Mouse (Mus musculus) hindbrain, embryonic 11.5 days (tissue): ENCODE results near the gene Prelid1. TPM values are rescaled to one million over a fixed set of nuclear protein-coding genes. Genes with fewer than 3 reads are reported as not detected.

ENCODE experiments used
- ATAC-seq: fragments of 200-750 bp; cut with Nextera tagmentation; 2 replicates; pipeline ENCODE4 v1.8.0; 2017; ENCODE audit warnings: mild to moderate bottlenecking, moderate TSS enrichment, moderate library complexity; ENCODE audit not compliant: low FRiP score
- DNase-seq: peaks from one replicate; pipeline ENCODE4 v3.0.0-alpha.2; 2015; ENCODE audit warnings: low spot score
- H3K27ac ChIP-seq: fragments of 300-500 bp; sonication (generic); 2 replicates; pipeline ENCODE4 v1.5.1; 2014; ENCODE audit warnings: mild to moderate bottlenecking, low read depth, low read length
- H3K27me3 ChIP-seq: fragments of 300-500 bp; sonication (generic); 2 replicates; pipeline ENCODE4 v1.6.1; 2014; ENCODE audit warnings: mild to moderate bottlenecking, low read length, moderate library complexity, mixed read lengths; ENCODE audit not compliant: control insufficient read depth, insufficient read depth
- H3K36me3 ChIP-seq: fragments of 300-500 bp; sonication (generic); 2 replicates; pipeline ENCODE4 v1.6.1; 2014; ENCODE audit warnings: mild to moderate bottlenecking, low read length, moderate library complexity, mixed read lengths; ENCODE audit not compliant: control insufficient read depth, insufficient read depth
- H3K4me1 ChIP-seq: fragments of 300-500 bp; sonication (generic); replicated peaks from 2 replicates; pipeline ENCODE4 v1.6.1; 2014; ENCODE audit warnings: low read length, mixed read lengths; ENCODE audit not compliant: control insufficient read depth, insufficient read depth
- H3K4me2 ChIP-seq: fragments of 300-500 bp; sonication (generic); replicated peaks from 2 replicates; pipeline ENCODE4 v1.6.1; 2014; ENCODE audit warnings: mild to moderate bottlenecking, low read depth, low read length
- H3K4me3 ChIP-seq: fragments of 300-500 bp; sonication (generic); 2 replicates; pipeline ENCODE4 v1.5.1; 2014; ENCODE audit warnings: low read depth, low read length
- H3K9ac ChIP-seq: fragments of 300-500 bp; sonication (generic); 2 replicates; pipeline ENCODE4 v1.6.1; 2014; ENCODE audit warnings: low read depth, low read length
- H3K9me3 ChIP-seq: fragments of 300-500 bp; sonication (generic); 2 replicates; pipeline ENCODE4 v1.6.1; 2016; ENCODE audit warnings: low read length; ENCODE audit not compliant: control insufficient read depth
- WGBS: fragments of 180-500 bp; shearing (Covaris S2); extraction: QIAGEN DNeasy Blood & Tissue Kit; methylation state at CpG from one replicate; pipeline ENCODE4 v1.1.7; 2014; 5-methylcytosine and 5-hydroxymethylcytosine counted together
- polyA plus RNA-seq: library from polyadenylated mRNA; unstranded; fragments of >200 nt; fragmentation: Nextera tagmentation; extraction: Ambion mirVana; gene quantifications from 2 replicates; pipeline ENCODE4 v1.2.1, GENCODE M21; 2014

Gene Prelid1
- polyA plus RNA-seq, 1 experiment from 2014 or later = 450 TPM

DNA sequence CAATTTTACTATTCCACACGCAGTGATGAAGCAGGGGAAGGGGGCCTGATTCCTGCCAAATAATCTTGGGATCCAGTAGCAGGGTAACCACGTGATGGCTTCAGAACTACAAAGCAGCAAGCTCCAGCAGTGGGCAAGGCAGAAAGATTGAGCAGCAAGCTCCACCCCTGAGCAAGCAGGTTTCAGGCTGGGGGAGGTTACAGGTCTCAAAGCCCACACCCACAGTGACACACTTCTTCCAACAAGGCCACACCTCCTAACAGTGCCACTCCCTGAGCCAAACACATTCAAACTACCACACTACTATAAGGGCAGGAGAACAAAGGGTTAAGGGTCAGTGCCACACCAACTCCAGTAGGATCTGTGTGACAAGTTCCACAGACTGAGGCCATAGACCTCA, 19.0 kb downstream of the Prelid1 start:
- ATAC-seq (no peak), DNase-seq (no peak)
- no peaks in the 10 kb centered on the region for H3K9me3 ChIP-seq
- H3K36me3 ChIP-seq = 0 out of 2 replicates have a peak, but pooled peaks cover 3% of the 10 kb centered on the region
- H3K9ac ChIP-seq = no peak overlapping the region
- no peaks in the 10 kb centered on the region; the same call in 1 of the 2 replicates for H3K27me3 ChIP-seq
- 42% methylated on average over 2 of the region's 2 CpGs for WGBS
- no peaks in the 10 kb centered on the region for H3K4me1 ChIP-seq
- no peak overlapping the region for H3K4me3 ChIP-seq
- H3K4me2 ChIP-seq = no peak overlapping the region
- H3K27ac ChIP-seq = no peak overlapping the region

DNA sequence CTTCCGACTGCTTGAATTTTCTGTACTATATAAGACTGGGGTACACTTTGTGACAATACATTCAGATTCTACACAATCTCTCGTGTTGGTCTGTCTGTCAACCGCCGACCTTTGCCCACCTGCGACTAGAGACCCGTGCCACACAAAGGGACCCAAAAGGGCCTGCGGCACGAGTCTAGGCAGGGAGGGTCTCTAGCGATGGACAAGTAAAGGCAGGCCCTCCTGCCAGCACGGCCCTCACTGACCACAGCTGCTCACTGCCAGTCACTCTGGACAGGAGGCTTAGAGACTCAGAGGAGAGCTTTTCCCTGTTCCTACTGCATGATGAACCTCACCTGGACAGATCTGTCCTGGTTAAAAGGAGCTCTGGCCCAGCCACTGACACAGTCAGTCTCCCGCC, 22.2 kb downstream of the Prelid1 start:
- DNase-seq (no peak), ATAC-seq (no peak)
- 41% methylated on average over 11 of the region's 11 CpGs for WGBS
- H3K4me3 ChIP-seq = no peak overlapping the region
- H3K27ac ChIP-seq = no peak overlapping the region
- no peak overlapping the region for H3K9ac ChIP-seq
- no peaks in the 10 kb centered on the region for H3K9me3 ChIP-seq
- no peaks in the 10 kb centered on the region; the same call in 1 of the 2 replicates for H3K27me3 ChIP-seq
- peaks cover 13% of the 10 kb centered on the region for H3K36me3 ChIP-seq
- no peaks in the 10 kb centered on the region for H3K4me1 ChIP-seq
- no peak overlapping the region for H3K4me2 ChIP-seq

DNA sequence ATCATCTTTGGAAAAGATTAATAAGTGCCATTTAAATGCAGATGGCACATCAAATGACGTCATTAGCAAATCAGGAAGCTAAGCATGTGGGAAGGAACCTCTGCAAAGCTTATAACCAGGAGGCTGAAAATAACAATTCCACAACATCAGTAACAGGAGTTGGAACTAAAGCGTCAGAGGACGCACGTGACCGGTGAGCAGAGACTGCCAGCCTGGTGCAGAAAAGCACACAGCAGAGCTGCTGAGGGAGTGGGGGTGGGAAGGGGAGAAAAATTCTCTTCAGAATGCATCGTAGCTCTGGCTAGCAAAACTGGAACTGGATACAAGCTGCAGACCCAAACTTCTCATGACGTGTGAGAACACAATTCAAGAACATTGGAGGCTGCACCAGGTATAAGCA, 24.0 kb downstream of the Prelid1 start:
- Histone ChIP-seq H3K4me1 (no peaks in the 10 kb centered on the region), H3K27ac (no peak overlapping the region), H3K9ac (no peak overlapping the region), H3K9me3 (no peaks in the 10 kb centered on the region), H3K4me3 (no peak overlapping the region), H3K27me3 (no peaks in the 10 kb centered on the region; the same call in 1 of the 2 replicates), H3K4me2 (no peak overlapping the region), H3K36me3 (peaks cover 22% of the 10 kb centered on the region)
- ATAC-seq (no peak), DNase-seq (no peak)
- 88% methylated on average over 7 of the region's 7 CpGs for WGBS

DNA sequence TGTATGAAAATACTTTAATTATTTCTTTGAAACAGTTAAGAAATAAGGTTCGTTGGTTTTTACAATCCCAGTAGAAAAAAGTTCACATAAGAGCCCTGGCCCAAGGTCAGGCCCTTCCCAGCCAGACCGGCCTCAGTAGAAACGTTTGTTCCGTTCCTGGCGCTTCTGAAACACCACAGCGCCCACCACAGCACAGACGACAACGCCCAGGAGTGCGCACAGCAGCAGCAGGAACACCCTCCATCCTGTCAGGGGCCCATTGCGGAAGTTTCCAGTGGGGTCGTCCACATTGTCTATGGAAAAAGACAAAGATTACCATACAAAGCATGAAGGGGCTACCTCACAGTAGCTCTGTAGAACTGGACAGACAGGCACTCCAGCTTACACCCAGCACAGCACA, 26.4 kb downstream of the Prelid1 start:
- no peak for DNase-seq
- Histone ChIP-seq H3K4me2 (no peak overlapping the region), H3K27ac (no peak overlapping the region), H3K36me3 (peaks cover 30% of the 10 kb centered on the region), H3K9me3 (no peaks in the 10 kb centered on the region), H3K4me3 (no peak overlapping the region), H3K9ac (no peak overlapping the region), H3K4me1 (no peaks in the 10 kb centered on the region), H3K27me3 (no peaks in the 10 kb centered on the region; the same call in 1 of the 2 replicates)
- WGBS = 90% methylated on average over 11 of the region's 11 CpGs
- ATAC-seq = no peak

DNA sequence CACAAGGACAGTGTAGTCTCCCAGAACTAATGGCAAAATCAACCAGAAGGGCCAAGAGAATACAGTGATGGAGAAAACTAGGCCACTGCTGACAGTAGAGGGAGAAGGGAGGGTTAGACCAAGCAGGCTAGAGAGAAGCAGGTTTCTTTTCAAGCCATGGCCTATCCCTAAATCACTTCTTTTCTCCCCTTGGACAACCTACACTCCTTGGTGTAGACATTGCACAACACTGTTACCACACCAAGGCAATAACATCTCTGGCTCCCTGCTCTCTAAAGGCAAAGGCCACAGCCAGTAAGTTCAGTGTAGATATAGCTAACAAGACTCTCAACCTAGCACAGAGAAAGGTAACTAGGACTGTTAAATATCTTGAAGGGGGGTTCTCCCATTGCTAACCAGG, 40.8 kb downstream of the Prelid1 start:
- no peaks in the 10 kb centered on the region for H3K9me3 ChIP-seq
- no peaks in the 10 kb centered on the region for H3K36me3 ChIP-seq
- no peak overlapping the region for H3K27ac ChIP-seq
- peak overlapping the region; percentile 65 for H3K4me2 ChIP-seq
- DNase-seq = no peak
- ATAC-seq = no peak
- H3K4me3 ChIP-seq = peak overlapping the region; percentile 97
- H3K4me1 ChIP-seq = no peaks in the 10 kb centered on the region; the same call in 1 of the 2 replicates
- H3K27me3 ChIP-seq = no peaks in the 10 kb centered on the region
- peak overlapping the region; percentile 28; the same call in 1 of the 2 replicates for H3K9ac ChIP-seq

DNA sequence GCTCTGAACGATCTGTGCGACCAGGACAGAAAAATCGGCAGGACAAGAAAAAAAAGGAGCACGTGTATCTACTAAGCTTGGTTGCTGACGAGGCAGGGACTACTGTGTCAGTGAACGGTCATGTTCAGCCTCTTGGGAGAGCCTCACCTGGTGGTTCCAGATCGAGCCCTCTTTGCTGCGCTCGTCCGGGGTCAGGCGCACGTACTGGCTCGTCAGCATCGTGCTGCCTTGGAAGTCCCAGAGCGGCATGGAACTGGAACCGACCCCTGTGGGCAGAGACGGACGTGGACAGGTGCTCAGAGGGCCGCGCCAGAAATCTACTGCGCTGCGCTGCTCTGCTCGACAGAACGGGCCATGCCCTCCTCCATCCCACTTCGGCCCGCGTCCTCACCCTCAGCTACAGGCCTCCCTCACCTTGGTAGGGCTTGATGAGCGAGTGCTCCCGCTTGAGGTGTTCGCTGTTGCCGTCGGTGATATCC, 41.7 kb downstream of the Prelid1 start:
- peak; percentile 70 for ATAC-seq
- Histone ChIP-seq H3K9me3 (no peaks in the 10 kb centered on the region), H3K27me3 (no peaks in the 10 kb centered on the region), H3K9ac (peak overlapping the region; percentile 94), H3K36me3 (no peaks in the 10 kb centered on the region), H3K4me3 (peak overlapping the region; percentile 97), H3K27ac (peak overlapping the region; percentile 89), H3K4me2 (peak overlapping the region; percentile 65), H3K4me1 (no peaks in the 10 kb centered on the region; the same call in 1 of the 2 replicates)
- 1% methylated on average over 32 of the region's 32 CpGs for WGBS
- DNase-seq = no peak

DNA sequence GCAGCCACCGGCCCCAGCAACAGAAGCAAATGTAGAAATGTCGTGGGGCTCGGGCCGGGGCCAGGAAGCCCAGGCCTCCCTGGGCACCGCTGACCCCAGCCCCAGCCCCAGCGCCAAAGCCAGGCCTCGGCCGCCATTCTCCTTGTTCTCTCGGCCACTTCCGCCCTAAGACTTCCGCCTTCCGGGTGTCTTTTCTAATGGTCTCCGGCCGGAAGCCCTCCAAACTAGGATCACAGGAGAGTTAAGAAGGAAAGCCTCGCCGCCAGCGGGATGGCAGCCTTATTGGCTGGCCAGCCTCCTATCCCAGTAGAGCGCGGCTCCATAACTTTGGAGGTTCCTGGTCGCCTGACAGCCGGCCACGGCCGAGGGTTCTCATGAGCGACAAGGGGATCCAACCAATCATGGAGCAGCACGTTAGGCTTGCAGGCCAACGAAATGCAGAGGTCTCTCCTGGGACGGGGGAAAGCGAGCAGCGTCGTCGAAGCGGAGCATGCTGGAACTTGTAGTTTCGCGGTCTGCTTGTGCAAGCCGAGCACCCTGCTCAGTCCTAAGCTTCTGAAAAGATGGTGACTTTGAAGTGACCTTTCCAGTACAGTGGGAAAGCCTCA, 42.3 kb downstream of the Prelid1 start, which contains the start of gene Lman2:
Gene Lman2, minus strand, starts transcription at position 331 of the 608 bp plus-strand sequence.
- H3K4me3 ChIP-seq = peak within 1 kb of the TSS; percentile 97
- under 1% methylated on average over 35 of the region's 35 CpGs for WGBS
- peak within 1 kb of the TSS; percentile 89 for H3K27ac ChIP-seq
- no peaks in the 10 kb centered on the region for H3K9me3 ChIP-seq
- ATAC-seq (peak; percentile 97), DNase-seq (peak; percentile 96)
- no peaks in the 10 kb centered on the region; the same call in 1 of the 2 replicates for H3K4me1 ChIP-seq
- no peaks in the 10 kb centered on the region for H3K27me3 ChIP-seq
- peak within 1 kb of the TSS; percentile 65 for H3K4me2 ChIP-seq
- H3K36me3 ChIP-seq = no peaks in the 10 kb centered on the region
- H3K9ac ChIP-seq = peak within 1 kb of the TSS; percentile 94

DNA sequence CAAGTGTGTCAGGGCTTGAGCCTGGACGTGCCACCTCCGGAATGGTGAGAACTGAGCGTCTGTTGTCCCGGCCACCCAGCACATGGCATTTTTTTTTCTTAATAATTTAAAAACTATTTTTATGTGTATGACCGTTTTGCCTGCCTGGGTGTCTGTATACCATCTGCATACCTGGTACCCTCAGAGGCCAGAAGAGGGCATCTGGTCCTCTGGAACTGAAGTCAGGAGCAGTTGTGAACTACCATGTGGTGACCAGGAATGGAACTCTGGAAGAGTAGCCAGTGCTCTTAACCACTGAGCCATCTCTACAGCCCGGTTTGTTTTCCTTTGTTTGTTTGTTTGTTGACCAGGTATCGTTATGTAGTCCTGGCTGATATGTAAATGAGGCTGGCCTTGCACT, 48.1 kb downstream of the Prelid1 start:
- Histone ChIP-seq H3K9me3 (no peaks in the 10 kb centered on the region), H3K36me3 (no peaks in the 10 kb centered on the region), H3K4me3 (no peak overlapping the region), H3K4me1 (no peaks in the 10 kb centered on the region), H3K27ac (no peak overlapping the region), H3K9ac (no peak overlapping the region), H3K4me2 (no peak overlapping the region), H3K27me3 (no peaks in the 10 kb centered on the region)
- WGBS = 81% methylated on average over 7 of the region's 7 CpGs
- ATAC-seq (no peak), DNase-seq (no peak)

DNA sequence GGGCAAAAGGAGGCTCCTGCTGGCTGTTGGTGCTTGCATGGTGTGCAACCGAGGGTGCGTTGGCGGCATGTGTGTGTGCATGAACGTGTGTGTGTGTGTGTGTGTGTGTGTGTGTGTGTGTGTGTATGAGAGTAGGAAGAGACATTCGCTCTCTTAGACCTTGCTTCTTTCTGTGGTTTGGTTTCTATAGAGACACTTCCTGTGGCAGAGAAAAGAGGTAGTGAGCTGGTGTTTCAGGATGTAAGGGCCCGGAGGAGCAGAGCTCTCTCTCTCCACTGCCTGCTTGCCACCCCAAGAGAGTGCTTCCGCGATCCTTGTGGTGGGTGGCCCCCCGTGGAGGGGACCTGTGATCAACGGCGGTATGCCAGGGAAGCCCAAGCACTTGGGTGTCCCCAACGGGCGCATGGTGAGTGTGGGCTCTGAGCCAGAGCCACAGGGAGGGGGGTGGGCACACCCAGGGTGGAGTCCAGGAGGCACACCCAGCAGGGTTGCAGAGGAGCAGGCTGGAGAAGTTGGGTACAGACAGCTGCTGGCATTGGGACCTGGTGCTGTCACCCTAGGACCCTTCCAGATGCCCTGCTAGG, 49.3 kb downstream of the Prelid1 start, which contains the start of gene Rgs14:
Gene Rgs14, plus strand, starts transcription at position 202 of the 584 bp plus-strand sequence.
- Histone ChIP-seq H3K4me3 (no peak within 1 kb of the TSS), H3K27me3 (peaks cover 3% of the 10 kb centered on the region; the same call in 1 of the 2 replicates), H3K4me1 (no peaks in the 10 kb centered on the region), H3K9me3 (no peaks in the 10 kb centered on the region), H3K36me3 (no peaks in the 10 kb centered on the region), H3K4me2 (no peak within 1 kb of the TSS), H3K27ac (no peak within 1 kb of the TSS), H3K9ac (no peak within 1 kb of the TSS)
- WGBS = 66% methylated on average over 13 of the region's 13 CpGs
- DNase-seq (no peak), ATAC-seq (no peak)
